Mouse (Mus musculus): ENCODE data around the gene Gm13889.

Gene Gm13889

DNA sequence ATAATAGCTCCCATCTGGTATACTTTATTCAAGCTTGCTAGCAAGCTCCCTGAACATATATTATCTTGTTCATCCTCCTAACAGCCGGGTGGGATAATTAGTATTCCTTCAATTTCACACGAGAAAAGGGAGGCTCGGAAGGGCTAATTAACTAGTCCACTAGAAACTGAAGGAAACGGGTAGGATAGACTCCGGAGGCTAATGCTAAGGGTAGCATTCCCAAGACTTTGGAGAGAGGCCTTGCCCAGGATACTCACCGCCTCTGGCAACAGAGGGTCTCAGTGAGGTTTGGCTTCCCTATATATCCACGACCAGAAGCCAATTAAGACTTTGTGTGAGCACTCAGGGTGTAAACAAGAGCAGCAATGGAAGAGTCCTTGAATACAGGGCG lies 779 bp upstream of the Gm13889 start:
- CTCF ChIA-PET: no interaction called here

DNA sequence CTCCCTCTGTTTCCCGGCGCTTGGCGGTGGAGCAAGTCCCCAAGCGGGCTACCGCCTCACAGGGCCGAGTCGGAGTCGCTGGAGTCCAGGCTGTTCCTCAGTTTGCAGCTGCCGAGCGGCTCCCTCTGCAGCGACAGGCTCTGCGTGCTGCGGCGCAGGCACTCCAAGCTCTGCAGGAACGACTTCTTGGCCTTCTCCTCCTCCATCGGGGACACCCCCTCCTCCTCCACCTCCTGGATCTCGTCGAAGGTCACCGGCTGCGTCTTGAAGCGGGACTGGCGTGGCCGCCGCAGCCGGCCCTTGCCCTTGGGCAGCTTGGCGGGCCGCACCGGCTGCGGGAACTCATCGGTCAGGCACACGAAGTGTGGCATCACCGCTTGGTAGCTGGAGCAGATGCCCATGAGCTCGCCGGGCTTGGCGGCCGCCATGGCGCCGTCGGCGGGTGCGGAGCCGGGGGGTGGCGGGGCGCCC lies 635 bp downstream of the Gm13889 start:
- CTCF ChIA-PET: no interaction called here

DNA sequence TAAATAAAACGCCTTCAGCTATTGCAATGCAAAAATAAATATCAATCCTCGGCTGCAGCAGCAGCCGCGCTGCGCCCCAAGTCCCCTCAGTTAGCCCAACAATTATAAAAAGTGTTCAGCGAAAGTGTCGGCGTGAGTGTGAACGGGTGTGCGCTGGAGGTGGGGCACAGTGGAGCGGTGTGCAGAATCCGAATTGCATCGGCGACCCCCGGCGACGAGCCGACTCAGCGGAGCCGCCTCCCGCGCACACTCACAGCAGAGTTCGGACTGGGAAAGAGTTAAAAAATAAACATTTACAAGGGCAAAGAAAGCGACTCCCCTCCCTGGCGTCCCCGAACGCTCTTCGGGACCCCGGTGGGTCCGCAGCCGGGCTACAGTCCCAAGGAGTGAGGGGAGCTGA lies 1.1 kb downstream of the Gm13889 start:
- CTCF ChIA-PET: no interaction called here

- CTCF ChIA-PET: no interaction called here
Observed at GRCm38 (mm10) chr2:93954781-93955578, 2.0 kb downstream of the Gm13889 start.

- CTCF ChIA-PET: no interaction called here
Observed at GRCm38 (mm10) chr2:93953726-93954125, 3.3 kb downstream of the Gm13889 start.

DNA sequence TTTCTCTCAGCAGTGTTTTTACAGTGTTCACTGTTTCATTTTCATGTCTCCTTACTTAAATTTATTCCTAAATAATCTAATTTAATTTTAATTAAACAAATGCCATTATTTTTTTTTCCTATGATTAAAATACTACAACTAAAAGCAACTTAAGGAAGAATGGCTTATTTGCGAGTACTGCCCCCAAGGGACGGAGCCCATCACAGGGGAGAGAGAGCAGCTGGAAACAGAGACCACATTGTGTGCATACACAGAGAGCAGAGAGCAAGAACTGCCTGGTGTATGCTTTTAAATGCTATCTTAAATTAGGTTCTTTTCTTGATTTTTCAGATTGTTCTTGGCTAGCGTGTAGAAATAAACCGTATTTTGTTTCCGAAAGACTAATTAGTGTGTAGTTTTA lies 10.0 kb downstream of the Gm13889 start:
- CTCF ChIA-PET: no interaction called here

- CTCF ChIA-PET: no interaction called here
Observed at GRCm38 (mm10) chr2:93944855-93945254, 12.1 kb downstream of the Gm13889 start.

GRCm38 (mm10) chr2:93944099-93944498 lies 12.9 kb downstream of the Gm13889 start:
- CTCF ChIA-PET: no interaction called here

DNA sequence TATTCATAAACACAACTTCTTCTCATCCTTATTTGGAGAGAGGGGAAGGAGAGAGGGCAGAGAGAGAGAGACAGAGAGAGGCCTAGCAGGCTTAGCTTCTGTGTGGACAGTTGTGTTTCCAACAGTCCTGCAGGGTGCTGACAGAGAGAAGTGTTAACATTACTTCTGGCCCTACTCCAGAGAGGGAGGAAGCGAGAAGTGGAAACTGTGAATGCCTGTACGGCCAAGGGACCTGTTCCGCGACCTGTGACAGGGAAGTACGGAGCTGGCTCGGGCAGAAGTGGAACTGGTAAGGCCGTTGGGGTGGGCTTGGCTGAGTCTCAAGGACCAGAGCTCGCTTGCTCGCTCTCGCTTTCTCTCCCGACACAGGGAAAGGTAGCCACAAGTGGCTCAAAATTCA lies 15.3 kb downstream of the Gm13889 start:
- CTCF ChIA-PET: no interaction called here

GRCm38 (mm10) chr2:93938534-93938933 lies 18.5 kb downstream of the Gm13889 start:
- CTCF ChIA-PET: no interaction called here

DNA sequence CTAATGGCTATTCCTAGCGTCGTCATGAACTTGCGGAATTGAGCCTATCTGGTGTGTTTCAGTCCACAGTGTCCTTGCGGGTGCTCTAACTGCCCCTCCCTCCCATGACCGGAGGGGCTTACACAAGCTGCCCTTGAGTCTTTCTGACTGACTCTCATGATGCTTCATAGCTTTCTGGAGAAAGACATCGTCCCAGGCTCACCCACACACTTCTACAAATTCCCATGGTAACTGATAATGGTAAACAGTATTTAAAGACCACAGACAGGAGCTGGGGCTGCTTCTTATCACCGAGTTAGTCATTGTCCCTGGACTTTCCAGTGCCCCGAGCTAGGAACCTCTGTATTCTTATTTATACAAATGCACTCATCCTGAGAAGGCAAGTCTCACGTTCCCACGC lies 28.1 kb downstream of the Gm13889 start:
- CTCF ChIA-PET: no interaction called here

GRCm38 (mm10) chr2:93927701-93928437 lies 29.1 kb downstream of the Gm13889 start:
- CTCF ChIA-PET: no interaction called here

GRCm38 (mm10) chr2:93926141-93926540 lies 30.9 kb downstream of the Gm13889 start:
- CTCF ChIA-PET: no interaction called here

GRCm38 (mm10) chr2:93919093-93919492 lies 37.9 kb downstream of the Gm13889 start:
- CTCF ChIA-PET: no interaction called here

- CTCF ChIA-PET: no interaction called here
Observed at GRCm38 (mm10) chr2:93913552-93913951, 43.4 kb downstream of the Gm13889 start.

GRCm38 (mm10) chr2:93911942-93912341 lies 45.1 kb downstream of the Gm13889 start:
- CTCF ChIA-PET: no interaction called here

- CTCF ChIA-PET: no interaction called here
Observed at GRCm38 (mm10) chr2:93909716-93910115, 47.3 kb downstream of the Gm13889 start.

DNA sequence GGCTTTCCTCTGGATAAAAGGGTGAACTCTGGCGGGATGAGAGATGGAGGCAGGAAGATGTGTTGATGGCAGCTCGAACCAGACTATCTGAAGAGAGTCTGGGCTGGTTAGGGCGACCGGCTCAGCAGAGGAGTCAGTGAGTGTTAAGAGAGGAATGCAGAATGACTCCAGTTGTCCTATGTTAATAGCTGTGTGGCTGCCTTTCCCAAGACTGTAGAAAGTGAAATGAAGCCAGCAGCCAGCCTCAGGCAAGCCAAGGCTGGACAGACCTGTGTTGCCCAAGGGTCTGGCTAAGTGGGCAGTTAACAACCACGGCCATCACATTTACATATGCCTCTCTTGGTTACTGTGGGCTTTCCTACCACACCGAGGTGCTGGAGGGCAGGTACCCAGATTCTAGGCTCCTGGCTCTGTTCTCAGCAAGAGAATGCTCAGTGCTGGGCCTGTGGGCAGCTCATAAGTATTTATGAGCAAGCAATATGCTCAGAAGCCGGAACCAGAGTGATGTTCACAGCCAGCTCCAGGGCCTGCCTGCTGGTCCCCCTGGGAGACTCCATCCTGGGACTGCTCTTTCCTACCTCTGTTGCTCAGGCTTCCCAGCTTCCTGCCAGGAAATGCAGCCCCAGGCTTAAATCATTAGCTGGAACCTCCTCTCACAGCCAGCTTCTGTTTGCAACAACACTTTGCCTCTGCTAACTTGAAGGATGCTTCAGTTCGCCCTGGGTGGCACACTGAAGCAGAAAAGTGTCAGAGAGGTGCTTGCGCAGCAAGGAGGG lies 49.3 kb downstream of the Gm13889 start:
- CTCF ChIA-PET: no interaction called here

- CTCF ChIA-PET: no interaction called here
Observed at GRCm38 (mm10) chr2:93906316-93906715, 50.7 kb downstream of the Gm13889 start.

Measured in spleen, embryonic (tissue).